Mouse (Mus musculus): ENCODE results near the gene Ghr. TPM values are rescaled to one million over a fixed set of nuclear protein-coding genes. Genes with fewer than 3 reads are reported as not detected.

The Ghr gene
- total RNA-seq, 2 experiments from 2014 or later: 60.6 to 64.7 TPM

GRCm38 (mm10) chr15:3300361-3301100, 282.8 kb downstream of the Ghr start:
- DNase-seq (ENCODE audit: low spot score in 2 of 2): no peak

- no peak for DNase-seq (ENCODE audit: low spot score in 2 of 2)
Observed at GRCm38 (mm10) chr15:3297615-3298014, 285.7 kb downstream of the Ghr start.

GRCm38 (mm10) chr15:3295986-3296385, 287.3 kb downstream of the Ghr start:
- DNase-seq (ENCODE audit: low spot score in 2 of 2): no peak

GRCm38 (mm10) chr15:3293477-3293876, 289.8 kb downstream of the Ghr start:
- no peak for DNase-seq (ENCODE audit: low spot score in 2 of 2)

- DNase-seq (ENCODE audit: low spot score in 2 of 2): no peak
Observed at GRCm38 (mm10) chr15:3290435-3290834, 292.9 kb downstream of the Ghr start.

GRCm38 (mm10) chr15:3286032-3286431, 297.3 kb downstream of the Ghr start:
- DNase-seq (ENCODE audit: low spot score in 2 of 2): no peak

- DNase-seq (ENCODE audit: low spot score in 2 of 2): no peak
Observed at GRCm38 (mm10) chr15:3281737-3282136, 301.6 kb downstream of the Ghr start.

GRCm38 (mm10) chr15:3281216-3281615, 302.1 kb downstream of the Ghr start:
- DNase-seq (ENCODE audit: low spot score in 2 of 2): no peak

- no peak for DNase-seq (ENCODE audit: low spot score in 2 of 2)
Observed at GRCm38 (mm10) chr15:3279242-3279641, 304.1 kb downstream of the Ghr start.

GRCm38 (mm10) chr15:3277391-3277790, 305.9 kb downstream of the Ghr start:
- no peak for DNase-seq (ENCODE audit: low spot score in 2 of 2)

GRCm38 (mm10) chr15:3273191-3273590, 310.1 kb downstream of the Ghr start:
- DNase-seq (ENCODE audit: low spot score in 2 of 2): no peak

GRCm38 (mm10) chr15:3271216-3271615, 312.1 kb downstream of the Ghr start:
- no peak for DNase-seq (ENCODE audit: low spot score in 2 of 2)

- DNase-seq (ENCODE audit: low spot score in 2 of 2): peak; percentile 24 to 64
Observed at GRCm38 (mm10) chr15:3270646-3271077, 312.6 kb downstream of the Ghr start.

- no peak for DNase-seq (ENCODE audit: low spot score in 2 of 2)
Observed at GRCm38 (mm10) chr15:3269996-3270645, 313.2 kb downstream of the Ghr start.

GRCm38 (mm10) chr15:3269496-3269895, 313.8 kb downstream of the Ghr start:
- no peak for DNase-seq (ENCODE audit: low spot score in 2 of 2)

- no peak for DNase-seq (ENCODE audit: low spot score in 2 of 2)
Observed at GRCm38 (mm10) chr15:3268247-3268646, 315.0 kb downstream of the Ghr start, which contains the start of gene Selenop. Gene Selenop (plus strand): TSS chr15:3268547.

Data from adrenal gland, postnatal 4 days (tissue).